Mouse (Mus musculus) CH12.LX (cell line): Measurements from ENCODE around the gene Slc5a4b. TPM values are rescaled to one million over a fixed set of nuclear protein-coding genes. Genes with fewer than 3 reads are reported as not detected.
A peak's percentile ranks its signal among the peaks of the same experiment; 100 is the strongest.

ENCODE experiments used
- DNase-seq: peaks from one replicate; pipeline ENCODE4 v3.0.0-alpha.2; 2013; ENCODE audit errors: extremely low read depth
- H3K27ac ChIP-seq: 2 replicates; pipeline ENCODE4 v1.5.1; 2012; ENCODE audit warnings: low read depth, mild to moderate bottlenecking, control low read depth, moderate library complexity; ENCODE audit not compliant: insufficient read depth
- H3K27me3 ChIP-seq: replicated peaks from 2 replicates; pipeline ENCODE3; 2012; ENCODE audit warnings: inconsistent platforms
- H3K36me3 ChIP-seq, 2 experiments: replicated peaks in 1 of 2; 2 replicates each; pipeline versions ENCODE3 to v1.6.1; 2012; ENCODE audit warnings: inconsistent platforms in 1 of 2, low read length in 1 of 2, mild to moderate bottlenecking in 1 of 2, mixed read lengths in 1 of 2, moderate library complexity in 1 of 2; ENCODE audit not compliant: control insufficient read depth in 1 of 2, insufficient read depth in 1 of 2
- H3K4me1 ChIP-seq, 2 experiments: 2 replicates each; pipeline ENCODE4 v1.6.1; 2012; ENCODE audit warnings: inconsistent platforms in 1 of 2, moderate library complexity in 1 of 2; ENCODE audit not compliant: insufficient read depth in 2 of 2, control insufficient read depth in 1 of 2
- H3K4me2 ChIP-seq: 2 replicates; pipeline ENCODE4 v1.6.1; 2012; ENCODE audit warnings: low read depth, mild to moderate bottlenecking, control low read depth; ENCODE audit not compliant: poor library complexity, insufficient read depth, severe bottlenecking
- H3K4me3 ChIP-seq, 3 experiments: fragments of 150-350 bp in 1 of 3; sonication (generic) in 1 of 3; replicated peaks in 1 of 3; 2 replicates each; pipeline versions ENCODE3 to v1.5.1; 2011 to 2012; ENCODE audit warnings: low read depth in 2 of 3, low read length in 2 of 3, mild to moderate bottlenecking in 2 of 3, moderate library complexity in 2 of 3, control low read depth in 1 of 3, improper control_type of control experiment in 1 of 3, inconsistent platforms in 1 of 3, mixed read lengths in 1 of 3; ENCODE audit not compliant: poor library complexity in 1 of 3
- H3K79me2 ChIP-seq: replicated peaks from 2 replicates; pipeline ENCODE4 v1.6.1; 2012; ENCODE audit warnings: mild to moderate bottlenecking, moderate library complexity; ENCODE audit not compliant: control insufficient read depth, poor library complexity, insufficient read depth, severe bottlenecking; ENCODE audit errors: extremely low read depth
- H3K9ac ChIP-seq: 2 replicates; pipeline ENCODE4 v1.6.1; 2012; ENCODE audit warnings: low read depth, mild to moderate bottlenecking, control low read depth, moderate library complexity; ENCODE audit not compliant: insufficient read depth
- H3K9me3 ChIP-seq: replicated peaks from 2 replicates; pipeline ENCODE3; 2012; ENCODE audit warnings: low read length, inconsistent platforms, mixed read lengths
- CHD2 ChIP-seq: IDR thresholded peaks from 2 replicates; pipeline ENCODE4 v1.6.1; 2011; ENCODE audit warnings: low read length, improper control_type of control experiment
- CTCF ChIP-seq, 2 experiments: IDR thresholded peaks in 1 of 2; conservative IDR thresholded peaks in 1 of 2; 2 replicates each; pipeline ENCODE4 v1.5.1; 2011 to 2012; ENCODE audit warnings: low read depth in 2 of 2, low read length in 2 of 2, improper control_type of control experiment in 1 of 2, inconsistent platforms in 1 of 2, mild to moderate bottlenecking in 1 of 2, moderate library complexity in 1 of 2
- E2F4 ChIP-seq: IDR thresholded peaks from 2 replicates; pipeline ENCODE4 v1.6.1; 2011; ENCODE audit warnings: low read depth, low read length, improper control_type of control experiment; ENCODE audit not compliant: insufficient replicate concordance
- ELF1 ChIP-seq: IDR thresholded peaks from 2 replicates; pipeline ENCODE4 v1.6.1; 2014; ENCODE audit warnings: low read depth, mild to moderate bottlenecking, inconsistent platforms, low read length, improper control_type of control experiment
- ETS1 ChIP-seq: conservative IDR thresholded peaks from 2 replicates; pipeline ENCODE4 v1.6.1; 2012; ENCODE audit warnings: low read depth, mild to moderate bottlenecking, inconsistent platforms, low read length, improper control_type of control experiment, moderate library complexity
- GABPA ChIP-seq: IDR thresholded peaks from 2 replicates; pipeline ENCODE4 v1.6.1; 2012; ENCODE audit warnings: low read depth, low read length, improper control_type of control experiment, inconsistent platforms; ENCODE audit not compliant: insufficient replicate concordance
- HCFC1 ChIP-seq: IDR thresholded peaks from 2 replicates; pipeline ENCODE4 v1.6.1; 2012; ENCODE audit warnings: low read depth, mild to moderate bottlenecking, inconsistent platforms, low read length, improper control_type of control experiment
- IRF4 ChIP-seq: IDR thresholded peaks from 2 replicates; pipeline ENCODE4 v1.6.1; 2014; ENCODE audit warnings: low read depth, mild to moderate bottlenecking, inconsistent platforms, low read length, improper control_type of control experiment
- MEF2A ChIP-seq: IDR thresholded peaks from 2 replicates; pipeline ENCODE4 v1.6.1; 2014; ENCODE audit warnings: low read depth, mild to moderate bottlenecking, inconsistent platforms, low read length, improper control_type of control experiment, borderline replicate concordance
- NELFE ChIP-seq: IDR thresholded peaks from 2 replicates; pipeline ENCODE4 v1.6.1; 2011; ENCODE audit warnings: low read depth, low read length, improper control_type of control experiment
- POLR2A ChIP-seq: IDR thresholded peaks from 2 replicates; pipeline ENCODE4 v1.6.1; 2011; ENCODE audit warnings: low read depth, mild to moderate bottlenecking, improper control_type of control experiment, low read length
- POLR2AphosphoS2 ChIP-seq: IDR thresholded peaks from 2 replicates; pipeline ENCODE4 v1.6.1; 2011; ENCODE audit warnings: low read depth, low read length, improper control_type of control experiment
- TBP ChIP-seq: conservative IDR thresholded peaks from 2 replicates; pipeline ENCODE4 v1.6.1; 2011; ENCODE audit warnings: low read depth, low read length, improper control_type of control experiment
- TCF12 ChIP-seq: IDR thresholded peaks from 2 replicates; pipeline ENCODE4 v1.6.1; 2014; ENCODE audit warnings: low read depth, mild to moderate bottlenecking, inconsistent platforms, low read length, improper control_type of control experiment
- UBTF ChIP-seq: IDR thresholded peaks from 2 replicates; pipeline ENCODE4 v1.6.1; 2012; ENCODE audit warnings: low read depth, mild to moderate bottlenecking, inconsistent platforms, low read length, improper control_type of control experiment, moderate library complexity
- USF2 ChIP-seq: conservative IDR thresholded peaks from 2 replicates; pipeline ENCODE4 v1.6.1; 2011; ENCODE audit warnings: low read depth, low read length, improper control_type of control experiment
- ZC3H11A ChIP-seq: IDR thresholded peaks from 2 replicates; pipeline ENCODE4 v1.6.1; 2012; ENCODE audit warnings: low read depth, mild to moderate bottlenecking, inconsistent platforms, low read length, improper control_type of control experiment
- ZKSCAN1 ChIP-seq: IDR thresholded peaks from 2 replicates; pipeline ENCODE4 v1.6.1; 2012; ENCODE audit warnings: low read depth, inconsistent platforms, low read length, improper control_type of control experiment, borderline replicate concordance
- ZMIZ1 ChIP-seq: IDR thresholded peaks from 2 replicates; pipeline ENCODE4 v1.6.1; 2012; ENCODE audit warnings: low read depth, mild to moderate bottlenecking, inconsistent platforms, low read length, improper control_type of control experiment
- dilution Hi-C: fragments of 300-500 bp; cut with MboI; formaldehyde crosslinking; loops from 2 replicates; pipeline ENCODE4 v1.14.3; 2020; ENCODE audit warnings: low sequenced_read_pairs; ENCODE audit not compliant: extremely low pct_unique_long_range_greater_than_20kb, extremely low pct_ligation_motif_present
- in situ Hi-C: fragments of 300-500 bp; cut with MboI; formaldehyde crosslinking; loops from 3 replicates; pipeline ENCODE4 v1.14.3; 2019; ENCODE audit warnings: low sequenced_read_pairs, low pct_ligation_motif_present, low pct_unique_long_range_greater_than_20kb, mixed read lengths
- polyA plus RNA-seq: library from polyadenylated mRNA; unstranded; fragments of >175 nt; gene quantifications from 2 replicates; pipeline ENCODE4 v1.2.1, GENCODE M21; 2012; ENCODE audit warnings: low read depth; ENCODE audit not compliant: insufficient read length
- total RNA-seq, 2 experiments: library from RNA; depleted of rRNA; stranded (reverse); fragments of 300-350 nt in 1 of 2; fragments of >200 nt in 1 of 2; gene quantifications; 2 replicates each; pipeline ENCODE4 v1.2.3; 2012 to 2014

The Slc5a4b gene
- total and polyA plus RNA-seq, 3 experiments: not detected

GRCm38 (mm10) chr10:76028396-76028795, 82.4 kb downstream of the Slc5a4b start:
- peak overlapping the region; percentile 35 for H3K4me2 ChIP-seq
- dilution Hi-C loops (no loop called here), in situ Hi-C loops (no loop called here)
- peaks cover 13 to 32% of the 10 kb centered on the region in 2 experiments for H3K4me1 ChIP-seq
- peaks cover 9% of the 10 kb centered on the region for H3K79me2 ChIP-seq
- DNase-seq: no peak
- H3K36me3 ChIP-seq: no peaks in the 10 kb centered on the region
- no peak overlapping the region for H3K4me3 ChIP-seq
- peaks cover 9% of the 10 kb centered on the region for H3K9me3 ChIP-seq
- peak overlapping the region; percentile 58 for H3K27ac ChIP-seq
- TF ChIP-seq E2F4 (no peak), GABPA (no peak), IRF4 (peak; percentile 27; the same call in 1 of the 2 replicates), TCF12 (peak; percentile 40; the same call in 1 of the 2 replicates), ZC3H11A (no peak), USF2 (no peak), MEF2A (no peak), CTCF (conservative IDR thresholded peaks at IDR 0.05 in 1 of 2, IDR thresholded peaks at IDR 0.05 in 1 of 2; ENCODE audit: low read depth in 2 of 2, low read length in 2 of 2) (no peak), ZKSCAN1 (no peak), ELF1 (0 out of 2 replicates have a peak, but pooled peaks have one; percentile 8), UBTF (no peak), POLR2A (no peak), ZMIZ1 (0 out of 2 replicates have a peak, but pooled peaks have one; percentile 5)
- peak overlapping the region; percentile 6 for H3K9ac ChIP-seq
- no peaks in the 10 kb centered on the region for H3K27me3 ChIP-seq

GRCm38 (mm10) chr10:76028016-76028366, 82.8 kb downstream of the Slc5a4b start:
- dilution Hi-C loops: no loop called here
- Histone ChIP-seq H3K4me1 (peaks cover 13 to 32% of the 10 kb centered on the region in 2 experiments), H3K4me2 (peak overlapping the region; percentile 35), H3K4me3 (no peak overlapping the region), H3K27ac (no peak overlapping the region), H3K27me3 (no peaks in the 10 kb centered on the region), H3K79me2 (peaks cover 5% of the 10 kb centered on the region), H3K9ac (peak overlapping the region; percentile 6), H3K36me3 (no peaks in the 10 kb centered on the region), H3K9me3 (peaks cover 9% of the 10 kb centered on the region)
- 0 out of 2 replicates have a peak, but pooled peaks have one; percentile 7 for TF ChIP-seq NELFE
- 0 out of 2 replicates have a peak, but pooled peaks have one; percentile 28 for TF ChIP-seq ELF1
- no peak for TF ChIP-seq POLR2AphosphoS2
- TF ChIP-seq CHD2: peak; percentile 67
- no peak for TF ChIP-seq E2F4
- TF ChIP-seq UBTF: no peak
- no peak for TF ChIP-seq HCFC1
- TF ChIP-seq TBP: no peak
- TF ChIP-seq ETS1: no peak
- no peak for DNase-seq
- in situ Hi-C loops: no loop called here
